Mouse (Mus musculus) megakaryocyte-erythroid progenitor cell, adult 5-6 weeks (primary cell): ENCODE data around the gene Slfn14. TPM values are rescaled to one million over a fixed set of nuclear protein-coding genes. Genes with fewer than 3 reads are reported as not detected.

ENCODE experiments used
- total RNA-seq, 2 experiments: library from RNA; stranded (forward) in 1 of 2; stranded (reverse) in 1 of 2; fragments of 200-1000, 215-1000 nt in 1 of 2; fragments of >200 nt in 1 of 2; fragmentation: Nextera tagmentation in 1 of 2; gene quantifications; 2 replicates each; pipeline ENCODE4 v1.2.3; 2014 to 2017

Slfn14 gene
- total RNA-seq, 2 experiments from 2014 or later, result 0.28 TPM; not detected in 1

Other genes with a start within 250 kb of the Slfn14 start
- gene Slfn2, start 221.6 kb downstream of the Slfn14 start, total RNA-seq (2014; fragmentation: Nextera tagmentation), result 0.66 and 3.7 TPM in 2 replicates
- gene Slfn2, start 221.6 kb downstream of the Slfn14 start, total RNA-seq (2017), result 1.4 and 8.3 TPM in 2 replicates
- 0.64 TPM in 1 of 2 replicates, not detected in the other for gene Slfn1, start 169.9 kb downstream of the Slfn14 start, total RNA-seq (2014; fragmentation: Nextera tagmentation)
- 0.23 and 2.5 TPM in 2 replicates for gene Slfn1, start 169.9 kb downstream of the Slfn14 start, total RNA-seq (2017)
- gene Slfn4, start 111.5 kb downstream of the Slfn14 start, total RNA-seq (2014; fragmentation: Nextera tagmentation), result 2.2 TPM in 1 of 2 replicates, not detected in the other
- gene Slfn4, start 111.5 kb downstream of the Slfn14 start, total RNA-seq (2017), result 0.19 and 0.28 TPM in 2 replicates
- 15.3 and 24.2 TPM in 2 replicates for gene Slfn3, start 95.4 kb downstream of the Slfn14 start, total RNA-seq (2014; fragmentation: Nextera tagmentation)
- gene Slfn3, start 95.4 kb downstream of the Slfn14 start, total RNA-seq (2017), result 33.5 and 38.0 TPM in 2 replicates
- 74.0 and 74.2 TPM in 2 replicates for gene Ap2b1, start 12.3 kb upstream of the Slfn14 start, total RNA-seq (2014; fragmentation: Nextera tagmentation)
- gene Ap2b1, start 12.3 kb upstream of the Slfn14 start, total RNA-seq (2017), result 61.2 and 65.4 TPM in 2 replicates
- gene Pex12, start 15.9 kb upstream of the Slfn14 start, total RNA-seq (2014; fragmentation: Nextera tagmentation), result 7.6 and 10.1 TPM in 2 replicates
- gene Pex12, start 15.9 kb upstream of the Slfn14 start, total RNA-seq (2017), result 9.5 and 9.6 TPM in 2 replicates
- gene Rasl10b, start 122.4 kb upstream of the Slfn14 start, total RNA-seq (2014; fragmentation: Nextera tagmentation), result not detected in 2 replicates
- 0.19 TPM in 1 of 2 replicates, not detected in the other for gene Rasl10b, start 122.4 kb upstream of the Slfn14 start, total RNA-seq (2017)
- gene Gas2l2, start 142.7 kb upstream of the Slfn14 start, total RNA-seq (2014; fragmentation: Nextera tagmentation), result not detected in 2 replicates
- not detected in 2 replicates for gene Gas2l2, start 142.7 kb upstream of the Slfn14 start, total RNA-seq (2017)
- 2.6 TPM in 1 of 2 replicates, not detected in the other for gene 1700020L24Rik, start 151.0 kb upstream of the Slfn14 start, total RNA-seq (2014; fragmentation: Nextera tagmentation)
- gene 1700020L24Rik, start 151.0 kb upstream of the Slfn14 start, total RNA-seq (2017), result not detected in 2 replicates
- gene Mmp28, start 176.3 kb upstream of the Slfn14 start, total RNA-seq (2014; fragmentation: Nextera tagmentation), result 0.37 TPM in 1 of 2 replicates, not detected in the other
- 0.19 and 0.42 TPM in 2 replicates for gene Mmp28, start 176.3 kb upstream of the Slfn14 start, total RNA-seq (2017)
- gene Taf15, start 186.4 kb upstream of the Slfn14 start, total RNA-seq (2014; fragmentation: Nextera tagmentation), result 60.9 and 72.5 TPM in 2 replicates
- 24.0 and 32.8 TPM in 2 replicates for gene Taf15, start 186.4 kb upstream of the Slfn14 start, total RNA-seq (2017)
- gene Heatr9, start 235.4 kb upstream of the Slfn14 start, total RNA-seq (2014; fragmentation: Nextera tagmentation), result not detected in 2 replicates
- gene Heatr9, start 235.4 kb upstream of the Slfn14 start, total RNA-seq (2017), result not detected in 2 replicates
- gene Ccl5, start 243.8 kb upstream of the Slfn14 start, total RNA-seq (2014; fragmentation: Nextera tagmentation), result 8.9 and 46.6 TPM in 2 replicates
- 5.6 and 32.4 TPM in 2 replicates for gene Ccl5, start 243.8 kb upstream of the Slfn14 start, total RNA-seq (2017)